Mouse (Mus musculus) fibroblast of lung, adult 2 months (primary cell): ENCODE results near the gene Btf3l4.

Source experiments
- DNase-seq: peaks from one replicate; pipeline ENCODE4 v3.0.0-alpha.2; 2011; ENCODE audit warnings: low read depth

Btf3l4 gene

GRCm38 (mm10) chr4:108811550-108811949 lies 21.9 kb downstream of the Btf3l4 start:
- no peak for DNase-seq

- DNase-seq = no peak
Measured at GRCm38 (mm10) chr4:108811142-108811541, 22.3 kb downstream of the Btf3l4 start.

GRCm38 (mm10) chr4:108803535-108803934 lies 29.9 kb downstream of the Btf3l4 start:
- DNase-seq = no peak

GRCm38 (mm10) chr4:108798083-108798830 lies 35.2 kb downstream of the Btf3l4 start:
- DNase-seq = no peak

- DNase-seq = no peak
Measured at GRCm38 (mm10) chr4:108796701-108797100, 36.7 kb downstream of the Btf3l4 start.

- no peak for DNase-seq
Measured at GRCm38 (mm10) chr4:108793941-108794340, 39.5 kb downstream of the Btf3l4 start.

- no peak for DNase-seq
Measured at GRCm38 (mm10) chr4:108790507-108790906, 42.9 kb downstream of the Btf3l4 start.

GRCm38 (mm10) chr4:108789258-108789936 lies 44.0 kb downstream of the Btf3l4 start:
- no peak for DNase-seq

GRCm38 (mm10) chr4:108782421-108783085 lies 50.9 kb downstream of the Btf3l4 start:
- no peak for DNase-seq

GRCm38 (mm10) chr4:108781596-108781995 lies 51.8 kb downstream of the Btf3l4 start:
- DNase-seq = no peak

- DNase-seq = no peak
Measured at GRCm38 (mm10) chr4:108780864-108781205, 52.6 kb downstream of the Btf3l4 start.

- DNase-seq = no peak
Measured at GRCm38 (mm10) chr4:108780057-108780863, 53.2 kb downstream of the Btf3l4 start, which contains the start of gene Zfyve9. Gene Zfyve9 (minus strand): TSS chr4:108780798.

GRCm38 (mm10) chr4:108779763-108780056 lies 53.7 kb downstream of the Btf3l4 start:
- DNase-seq = no peak

GRCm38 (mm10) chr4:108768527-108768926 lies 64.9 kb downstream of the Btf3l4 start:
- no peak for DNase-seq
